Mouse (Mus musculus): ENCODE measurements around the gene Acta1.

The Acta1 gene

DNA sequence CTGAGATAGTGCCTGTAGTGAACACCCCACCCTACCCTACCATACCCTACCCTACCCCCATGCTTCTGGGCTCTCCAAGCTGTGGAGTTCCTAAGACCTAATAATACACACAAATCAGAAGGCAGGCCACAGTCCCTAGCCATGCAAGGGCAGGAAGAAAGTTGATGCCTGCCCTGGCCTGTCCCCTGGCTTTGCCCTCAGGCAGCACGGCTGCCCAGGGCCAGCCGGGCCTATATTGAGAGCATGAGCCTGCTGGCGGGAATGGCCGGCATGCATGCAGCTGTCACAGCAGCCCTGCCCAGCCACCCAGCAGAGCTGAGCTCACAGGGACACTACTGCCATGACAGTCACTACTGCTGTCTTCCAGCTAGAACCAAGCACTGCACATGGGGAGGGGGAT, 11.5 kb downstream of the Acta1 start:
- no peak for DNase-seq (ENCODE audit: low spot score)

DNA sequence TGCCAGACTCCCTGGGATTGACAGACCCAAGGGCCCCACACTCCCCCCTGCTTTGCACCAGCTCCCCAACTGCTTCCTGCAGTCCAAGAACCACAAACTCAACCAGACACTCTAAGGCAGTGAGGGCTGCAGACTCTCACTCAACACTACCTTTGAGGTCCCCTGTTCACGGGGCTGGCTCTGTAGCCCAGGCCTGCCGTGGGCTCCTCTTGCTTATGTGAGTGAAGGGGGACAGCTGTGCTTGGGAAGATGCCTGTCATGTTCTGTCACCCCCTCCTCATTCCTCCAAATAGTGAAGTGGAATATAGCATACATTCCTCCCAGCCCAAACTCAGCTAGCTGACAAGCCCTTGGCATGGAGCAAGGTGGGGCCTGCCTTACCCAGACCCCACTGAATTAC, 12.1 kb downstream of the Acta1 start:
- DNase-seq (ENCODE audit: low spot score), result no peak

DNA sequence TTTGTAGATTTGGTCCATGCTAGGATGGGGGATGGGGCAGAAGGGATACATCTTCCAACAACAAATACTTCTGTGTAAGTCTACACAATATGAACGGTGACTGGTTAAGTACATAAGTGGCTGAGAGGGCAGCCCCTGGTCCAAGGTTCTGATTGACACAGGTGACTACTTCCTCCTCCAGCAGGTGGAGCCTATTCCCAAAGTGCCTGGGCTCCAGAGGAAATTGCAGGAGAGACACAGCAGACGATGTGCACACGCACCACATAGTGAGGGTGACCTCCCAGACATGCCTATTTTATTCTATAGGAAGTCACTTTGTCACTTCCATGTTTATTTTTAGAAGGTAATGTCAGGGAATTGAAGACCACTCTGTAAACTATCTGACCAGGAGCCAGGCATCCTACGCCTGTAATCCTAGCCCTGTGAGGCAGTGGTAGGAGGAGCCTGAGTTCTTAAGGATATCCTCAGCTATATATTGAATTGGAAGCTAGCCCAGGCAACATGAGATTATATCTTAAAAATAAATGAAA, 13.7 kb downstream of the Acta1 start:
- DNase-seq (ENCODE audit: low spot score), result no peak

DNA sequence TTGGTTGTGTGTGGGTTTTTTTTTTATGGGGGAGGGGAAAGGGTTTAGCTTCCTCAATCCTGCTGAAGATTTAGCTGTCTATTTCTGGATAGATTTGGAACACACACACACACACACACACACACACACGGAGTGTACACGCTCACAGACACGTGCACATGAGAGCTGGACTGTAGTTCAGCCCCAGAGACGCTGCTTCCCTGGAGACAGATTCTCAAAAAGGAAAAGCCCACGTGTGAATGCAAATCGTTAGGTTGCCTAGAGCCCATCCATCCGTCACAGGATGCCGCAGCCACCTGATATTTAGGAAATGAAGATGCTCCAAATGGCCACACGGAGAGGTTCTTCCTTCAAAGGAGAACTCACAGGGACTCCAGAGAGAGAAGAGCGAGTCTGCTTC, 14.3 kb downstream of the Acta1 start:
- no peak for DNase-seq (ENCODE audit: low spot score)

DNA sequence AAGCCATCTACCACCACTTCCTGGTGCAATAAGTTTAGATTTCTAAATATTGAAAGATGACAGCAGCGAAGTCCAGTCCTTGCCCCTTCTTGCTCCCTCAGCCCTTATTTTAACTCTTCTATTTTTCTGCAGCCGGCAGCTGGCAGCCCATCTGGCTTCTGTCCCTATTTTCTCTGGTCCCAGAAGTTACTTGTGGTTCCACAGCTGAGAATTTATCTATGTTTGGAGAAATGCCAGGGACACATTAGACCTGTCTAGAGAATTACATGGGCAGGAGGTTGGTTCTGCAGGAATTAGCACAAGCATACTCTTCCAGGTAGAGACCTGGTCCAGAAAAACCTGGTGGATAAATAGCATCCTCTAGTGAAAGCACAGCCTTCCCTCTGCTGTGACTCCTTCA, 16.7 kb downstream of the Acta1 start:
- DNase-seq (ENCODE audit: low spot score), result no peak

DNA sequence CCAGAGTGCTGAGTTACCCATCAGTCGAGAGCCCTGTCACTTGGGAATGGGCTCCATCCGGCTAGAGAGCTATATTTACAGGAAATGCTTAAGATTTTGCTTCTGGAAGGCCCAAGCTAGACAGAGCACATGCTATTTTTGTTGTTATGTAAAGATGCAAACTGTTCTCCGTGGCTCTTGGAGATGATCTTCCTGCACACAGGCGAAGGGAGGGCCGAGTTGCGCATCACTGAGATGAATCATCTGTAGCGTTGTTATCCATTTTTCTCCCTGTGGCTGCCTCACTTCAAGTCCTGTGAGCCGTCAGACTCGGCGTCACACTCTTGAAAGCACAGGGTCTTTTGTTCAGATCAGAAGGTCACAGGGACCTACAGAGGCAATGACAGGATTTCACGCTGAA, 20.2 kb downstream of the Acta1 start:
- no peak for DNase-seq (ENCODE audit: low spot score)

DNA sequence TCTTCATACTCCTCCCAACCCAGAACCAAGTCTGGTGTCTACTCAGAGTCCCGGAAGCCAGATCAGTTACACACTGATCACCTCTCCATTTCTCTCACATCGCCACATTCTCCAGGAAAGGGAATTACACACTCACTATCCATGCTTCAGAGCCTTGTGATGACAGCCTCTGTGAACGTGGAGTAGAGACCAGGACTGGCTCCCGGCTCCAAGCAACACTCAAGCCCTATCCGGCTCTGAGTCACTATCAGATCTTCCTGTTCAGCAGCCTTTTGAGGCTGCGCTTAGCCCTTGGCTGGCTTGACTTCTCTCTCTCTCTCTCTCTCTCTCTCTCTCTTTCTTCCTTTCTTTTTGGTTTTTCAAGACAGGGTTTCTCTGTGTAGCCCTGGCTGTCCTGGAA, 21.2 kb downstream of the Acta1 start:
- no peak for DNase-seq (ENCODE audit: low spot score)

DNA sequence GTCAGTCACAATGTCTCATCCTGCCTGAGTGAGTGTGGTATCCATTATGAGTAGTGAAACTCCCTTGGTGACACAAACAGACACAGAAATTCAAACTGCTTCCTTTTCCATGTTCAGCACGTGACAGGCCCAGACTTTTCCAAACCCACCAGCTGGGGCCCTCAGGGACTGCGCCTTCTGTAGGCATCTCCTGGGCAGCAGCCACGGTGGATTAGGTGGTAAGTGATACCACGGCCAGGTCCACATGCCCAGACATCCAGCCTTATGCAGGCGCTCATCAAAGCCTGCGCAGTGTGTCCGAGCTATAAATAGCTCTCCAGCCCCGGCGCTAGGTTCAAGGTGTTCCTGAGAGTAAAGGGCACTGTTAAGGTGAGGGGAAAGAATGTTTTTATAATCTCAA, 22.5 kb downstream of the Acta1 start:
- no peak for DNase-seq (ENCODE audit: low spot score)

DNA sequence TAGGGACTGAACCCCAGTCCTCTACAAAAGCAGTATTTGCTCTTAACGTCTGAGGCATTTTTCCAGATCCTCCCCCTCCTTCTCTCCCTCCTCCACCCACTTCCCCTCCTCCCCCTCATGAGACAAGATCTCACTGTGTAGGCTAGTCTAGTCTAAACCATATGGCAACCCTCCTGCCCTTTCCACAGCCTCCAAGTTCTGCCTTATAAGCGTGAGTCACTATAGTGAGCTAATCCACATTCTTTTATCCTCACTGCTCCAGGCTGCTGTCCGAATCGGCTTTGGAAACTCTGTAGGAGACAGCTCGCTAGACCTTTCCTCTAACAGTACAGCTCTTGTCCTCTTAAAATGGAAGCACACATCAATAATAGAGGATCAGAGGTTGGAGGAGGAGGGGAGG, 27.6 kb downstream of the Acta1 start:
- no peak for DNase-seq (ENCODE audit: low spot score)

DNA sequence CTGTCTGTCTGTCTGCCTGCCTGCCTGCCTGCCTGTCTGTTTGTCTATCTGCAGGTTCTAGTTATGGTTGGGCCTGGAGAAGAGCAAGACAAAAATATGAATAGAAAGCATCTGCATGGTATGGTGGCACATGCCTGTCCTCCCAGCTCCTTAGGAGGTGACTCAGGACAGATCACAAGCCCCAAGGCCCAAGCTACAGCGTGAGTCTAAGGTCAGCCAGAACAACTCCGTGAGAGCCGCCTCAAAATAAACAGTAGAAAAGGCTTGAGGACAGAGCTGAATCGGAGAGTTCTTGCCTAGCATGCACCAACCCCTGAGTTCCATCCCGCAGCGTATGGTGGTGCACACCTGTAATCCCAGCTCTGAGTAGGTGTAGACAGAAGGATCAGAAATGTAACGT, 28.8 kb downstream of the Acta1 start:
- DNase-seq (ENCODE audit: low spot score), result no peak

DNA sequence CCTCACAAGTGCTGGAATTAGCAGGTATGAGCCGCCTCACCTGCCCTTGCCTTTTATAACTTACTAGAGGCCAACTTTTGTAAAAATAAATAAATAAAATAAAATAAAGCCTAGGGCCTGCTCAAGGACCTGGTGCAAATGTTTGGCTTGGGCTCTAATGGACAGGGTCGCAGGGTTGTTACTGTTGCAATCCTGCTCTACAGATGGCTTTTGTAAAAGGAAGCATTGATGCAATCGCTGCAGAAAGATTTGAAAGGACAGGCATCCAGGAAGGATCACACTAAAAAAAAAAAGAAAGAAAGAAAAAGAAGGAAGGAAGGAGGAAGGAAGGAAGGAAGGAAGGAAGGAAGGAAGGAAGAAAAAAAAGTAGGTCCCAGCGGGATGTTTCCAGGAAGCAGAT, 34.2 kb downstream of the Acta1 start:
- no peak for DNase-seq (ENCODE audit: low spot score)

DNA sequence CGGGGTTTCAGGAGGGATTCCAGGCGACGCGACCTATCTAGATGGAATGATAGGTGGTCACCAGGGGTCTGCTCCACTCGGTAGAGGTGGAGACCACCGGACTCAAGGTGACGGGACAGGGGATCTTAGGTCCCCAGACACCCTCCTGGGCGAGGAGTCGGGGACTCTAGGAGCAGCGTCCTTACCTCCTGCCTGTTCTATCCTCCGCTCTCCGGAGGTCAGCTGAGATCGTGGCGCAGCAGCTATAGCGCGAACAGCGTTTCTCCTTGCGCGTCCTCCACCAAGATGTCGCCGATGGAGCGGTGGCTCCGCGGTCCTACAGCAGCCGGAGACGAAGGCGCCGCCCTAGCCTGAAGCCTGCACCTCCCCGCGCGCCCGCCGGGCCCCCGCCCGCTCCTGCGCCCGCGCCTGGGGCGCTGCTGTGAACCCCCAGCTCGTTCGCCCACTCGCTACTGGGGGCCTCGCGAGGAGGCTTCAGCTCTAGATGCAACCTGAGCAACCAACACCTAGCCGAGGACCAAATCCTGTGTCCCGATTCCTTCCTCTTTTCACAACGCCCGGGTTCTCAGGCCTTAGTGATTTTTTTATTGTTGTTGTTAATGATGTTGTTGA, 34.8 kb downstream of the Acta1 start, which contains the start of gene Ccsap:
Gene Ccsap (minus strand): TSS at position 562 of the 612 bp plus-strand sequence.
- DNase-seq (ENCODE audit: low spot score), result peak; percentile 56

DNA sequence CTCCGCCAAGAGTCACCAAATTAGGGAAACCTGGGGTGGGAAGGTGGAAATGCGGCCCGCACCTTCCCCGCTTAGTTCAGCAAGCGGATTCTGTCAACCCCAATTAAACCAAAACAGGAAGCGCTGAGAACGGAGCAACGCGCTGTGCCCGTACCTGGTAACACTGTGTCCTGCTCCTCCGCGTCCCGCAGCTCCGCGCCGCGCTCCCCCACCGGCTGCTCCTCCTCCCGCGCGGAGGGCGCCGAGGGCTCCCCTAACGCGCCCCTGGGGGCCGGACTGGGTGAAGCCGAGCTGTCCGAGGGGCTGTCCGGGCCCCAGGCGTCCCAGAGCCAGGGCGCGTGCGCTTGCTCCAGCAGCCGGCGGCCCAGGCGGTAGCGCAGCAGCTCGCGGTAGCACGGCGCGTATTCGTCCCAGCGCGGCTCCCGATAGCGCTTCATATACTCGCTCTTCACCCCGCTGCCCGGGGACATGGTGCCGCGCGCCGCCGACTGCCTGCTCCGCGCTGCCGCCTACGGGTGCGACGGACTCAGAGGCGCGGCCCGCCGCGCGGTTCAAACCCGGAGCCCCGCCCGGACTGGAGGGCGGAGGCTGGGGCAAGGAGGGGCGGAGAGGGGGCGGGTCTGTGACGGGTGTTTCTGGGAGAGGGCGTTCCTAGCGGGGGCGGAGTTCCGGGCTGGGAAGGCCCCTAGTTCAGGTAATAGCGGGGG, 35.5 kb downstream of the Acta1 start:
- DNase-seq (ENCODE audit: low spot score), result peak; percentile 92

DNA sequence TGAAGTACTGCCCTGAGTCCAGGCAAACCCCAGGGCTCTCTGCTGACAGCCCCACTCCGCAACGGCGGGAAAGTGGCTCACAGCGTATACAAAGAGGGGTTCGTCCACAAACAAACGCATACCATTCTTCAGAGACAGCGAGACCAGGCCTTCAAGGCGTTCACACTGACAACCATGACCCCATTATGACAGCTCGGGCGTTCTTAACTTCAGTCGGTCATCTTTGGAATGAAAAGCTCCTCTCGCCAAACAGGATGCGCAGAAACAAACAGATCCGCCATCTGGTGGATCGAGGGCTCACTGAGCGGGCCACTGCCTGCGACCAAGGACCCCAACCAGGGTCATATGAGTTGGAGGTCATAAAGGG, 36.0 kb downstream of the Acta1 start:
- DNase-seq (ENCODE audit: low spot score), result no peak

DNA sequence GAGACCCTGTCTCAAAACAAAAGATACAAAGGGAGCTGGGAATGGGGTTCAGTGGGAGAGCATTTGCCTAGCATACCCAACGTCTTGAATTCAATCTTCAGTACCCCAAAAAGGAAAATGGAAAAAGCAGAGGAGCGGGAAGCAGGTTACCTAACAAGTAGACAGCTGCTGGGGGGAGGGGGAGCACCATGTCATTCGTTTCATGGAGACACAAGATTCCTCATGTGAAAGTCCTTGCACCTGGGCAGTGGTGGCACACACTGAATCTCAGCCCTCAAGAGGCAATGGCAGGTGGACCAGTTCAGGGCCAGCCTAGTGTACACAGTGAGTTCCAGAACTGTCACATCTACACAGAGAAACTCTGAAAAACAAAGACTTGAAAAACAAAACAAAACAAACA, 37.2 kb downstream of the Acta1 start:
- DNase-seq (ENCODE audit: low spot score), result no peak

DNA sequence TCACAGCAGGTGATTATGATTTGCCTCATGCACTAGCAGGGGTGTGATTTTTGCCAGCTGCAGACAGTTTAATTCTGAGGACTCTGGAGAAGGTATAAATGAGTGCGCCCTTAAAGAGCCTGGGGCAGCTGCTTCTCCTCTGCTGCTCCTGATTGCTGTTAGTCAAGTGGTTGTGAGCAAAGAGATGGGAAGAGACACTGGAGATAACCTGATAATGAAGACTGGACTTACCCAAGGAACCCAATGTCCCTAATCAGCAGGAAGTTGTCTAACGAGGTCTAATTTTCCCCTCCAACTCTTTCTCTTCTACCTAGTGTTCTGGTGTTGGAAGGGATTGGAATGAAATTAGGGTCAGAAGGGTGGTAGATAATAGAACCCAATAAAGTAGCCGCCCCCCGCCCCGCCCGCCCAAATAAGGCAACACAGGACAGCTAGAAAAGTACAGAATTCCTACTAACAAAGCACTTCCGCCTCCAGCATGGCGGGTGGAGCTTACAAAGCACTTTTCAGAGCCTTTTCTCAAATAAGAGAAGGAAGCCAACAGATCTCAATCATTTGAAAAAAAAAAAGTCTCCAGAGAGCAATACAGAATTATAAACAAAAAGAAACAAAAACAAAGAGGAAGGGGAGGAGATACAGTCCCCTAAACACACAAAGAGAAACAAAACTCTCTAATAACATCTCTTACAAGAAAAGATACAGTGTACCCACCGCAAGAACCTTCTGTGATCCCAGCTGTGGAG, 39.6 kb downstream of the Acta1 start:
- DNase-seq (ENCODE audit: low spot score), result no peak

DNA sequence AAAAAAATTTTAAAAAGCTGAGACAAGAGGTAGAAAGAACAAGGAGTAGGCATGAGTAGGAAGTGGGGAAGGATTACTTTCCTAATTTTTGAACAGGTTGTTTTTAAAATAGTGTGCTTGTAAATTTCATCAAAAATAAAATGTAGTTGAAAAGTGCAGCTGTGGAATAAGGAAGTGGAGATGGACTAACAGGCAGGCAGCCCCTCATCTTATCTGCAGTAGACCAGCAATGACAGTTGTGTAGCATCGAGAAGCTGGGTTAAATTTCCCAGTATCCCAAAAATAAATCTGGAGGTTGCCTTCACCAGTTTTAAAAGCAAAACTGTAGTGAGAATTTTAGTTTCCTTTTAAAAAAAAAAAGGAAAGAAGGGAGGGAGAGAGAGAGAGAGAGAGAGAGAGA, 40.3 kb downstream of the Acta1 start:
- DNase-seq (ENCODE audit: low spot score), result no peak

DNA sequence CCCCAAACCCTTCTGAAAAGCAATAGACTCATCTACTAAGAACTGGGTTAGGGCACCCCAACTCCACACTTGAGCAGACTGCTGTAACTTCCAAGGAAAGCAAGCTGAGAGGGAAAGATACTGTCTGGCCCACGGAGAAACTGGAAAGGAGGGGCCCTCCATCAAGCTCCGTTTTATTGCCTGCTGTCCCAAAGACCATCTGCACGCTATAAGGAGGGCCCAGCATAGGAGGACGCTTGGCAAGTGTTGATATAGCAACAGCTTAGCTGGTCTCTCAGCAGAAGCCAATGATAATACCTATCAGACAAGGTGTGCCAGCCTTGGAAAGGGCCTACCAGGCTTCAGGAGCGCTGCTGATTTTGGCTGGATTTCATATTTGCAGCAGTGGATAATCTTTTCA, 43.0 kb downstream of the Acta1 start:
- no peak for DNase-seq (ENCODE audit: low spot score)

DNA sequence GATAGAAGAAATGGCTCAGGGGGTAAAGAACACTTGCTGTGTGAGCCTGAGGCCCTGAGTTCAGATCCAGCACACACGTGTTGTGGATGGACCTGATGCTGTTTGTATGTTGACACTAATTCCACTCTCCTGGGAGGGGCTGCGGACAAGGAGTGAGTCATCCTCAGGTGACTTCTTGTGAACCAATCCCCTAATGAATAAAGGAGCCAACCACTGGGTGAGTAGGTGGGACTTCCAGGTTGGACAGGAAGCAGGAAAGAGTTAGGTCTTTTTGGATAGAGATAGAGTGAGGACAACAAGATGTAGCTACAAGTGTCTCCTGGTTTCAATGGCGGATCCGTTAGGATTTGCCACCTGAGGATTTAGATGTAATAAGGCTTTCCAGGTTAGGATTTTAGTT, 45.2 kb downstream of the Acta1 start:
- DNase-seq (ENCODE audit: low spot score), result no peak

DNA sequence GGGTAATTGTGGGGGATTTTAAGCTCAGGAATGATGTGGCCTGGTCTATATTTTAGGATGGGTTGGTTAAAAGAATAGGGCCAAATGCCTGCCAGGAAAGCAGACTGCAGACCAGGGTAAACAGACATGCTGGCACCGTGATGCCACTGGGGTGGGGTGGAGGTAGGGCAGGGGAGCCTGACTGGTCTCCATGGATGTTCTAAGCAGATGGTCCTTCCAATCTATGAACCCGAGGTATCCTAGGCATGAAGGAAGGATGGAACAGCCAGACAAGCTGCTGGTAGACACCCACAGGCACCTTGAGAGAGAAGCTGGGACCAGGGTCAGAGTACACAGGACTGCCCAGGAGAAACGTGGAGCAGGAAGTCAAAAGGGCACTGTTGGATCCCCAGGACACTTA, 47.0 kb downstream of the Acta1 start:
- no peak for DNase-seq (ENCODE audit: low spot score)

DNA sequence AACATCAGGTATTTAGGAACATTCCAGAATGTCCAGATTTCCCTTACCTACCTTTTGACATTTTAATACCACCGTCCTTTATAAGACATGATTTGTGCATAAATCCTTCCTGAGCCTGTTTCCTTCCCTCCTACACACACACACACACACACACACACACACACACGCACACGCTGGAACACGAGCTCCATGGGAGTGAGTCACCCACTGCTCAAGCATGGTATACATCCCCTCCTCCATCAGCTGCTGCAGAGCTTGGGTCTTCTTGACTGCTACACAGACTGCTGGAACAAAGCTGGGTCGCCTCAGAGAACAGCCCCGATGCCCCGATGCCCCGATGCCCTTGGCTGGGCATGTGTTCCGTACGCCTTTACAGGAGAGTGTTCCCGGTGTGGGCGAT, 48.0 kb downstream of the Acta1 start:
- DNase-seq (ENCODE audit: low spot score), result no peak

DNA sequence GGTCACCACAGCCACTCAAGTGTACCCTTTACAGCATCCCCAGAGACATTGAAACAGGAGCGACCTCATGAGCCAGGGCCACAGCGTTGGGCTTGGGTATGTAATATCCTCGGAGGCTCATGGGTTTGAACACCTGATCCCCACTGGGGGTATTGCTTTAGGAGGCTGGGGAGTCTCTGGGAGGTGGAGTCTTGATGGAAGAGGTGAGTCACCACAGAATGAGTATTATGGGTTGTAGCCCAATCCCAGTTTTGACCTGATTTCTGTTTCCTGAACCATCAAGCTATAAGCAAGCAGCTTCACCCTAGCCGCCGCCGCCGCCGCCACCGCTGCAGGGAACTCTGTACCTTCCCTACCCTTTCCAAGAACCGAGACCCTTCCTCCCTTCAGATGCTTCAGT, 48.6 kb downstream of the Acta1 start:
- no peak for DNase-seq (ENCODE audit: low spot score)

DNA sequence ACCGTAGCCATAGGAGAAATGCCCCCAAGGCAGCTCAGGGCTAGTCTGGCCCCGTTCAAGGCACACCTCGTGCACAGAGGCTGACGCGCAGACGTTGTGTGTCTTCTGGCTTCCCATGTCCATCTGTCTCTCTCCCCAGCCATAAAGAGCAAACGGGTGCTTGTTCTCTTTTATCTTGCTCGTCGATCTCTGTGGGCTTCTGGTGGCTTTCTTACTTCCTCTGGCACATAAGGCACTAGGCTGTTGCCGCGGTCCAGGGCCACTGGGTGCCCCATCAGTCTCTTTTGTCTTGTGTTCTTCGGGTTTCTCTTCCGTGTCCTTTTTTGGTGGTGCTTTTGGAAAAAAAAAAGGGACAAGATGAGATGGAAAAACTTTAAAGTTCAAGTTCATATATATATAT, 49.4 kb downstream of the Acta1 start:
- DNase-seq (ENCODE audit: low spot score), result no peak
